8 mouse cellular contexts compared by ENCODE assay signal in genomic region chr12:80273020-80273686, GRCm38 (mm10). TPM values are rescaled to one million over a fixed set of nuclear protein-coding genes. Genes with fewer than 3 reads are reported as not detected.
DNase-seq lines count a peak whose midpoint lies in the region; ATAC-seq and TF ChIP-seq lines count a peak whose summit lies in the region.

No protein-coding gene starts in this region.

- H3K27me3 ChIP-seq in forebrain, embryonic 14.5 days (replicated peaks; ENCODE audit: control insufficient read depth, insufficient read depth, low read length), result no peaks in the 10 kb centered on the region
- H3K27me3 ChIP-seq in liver, embryonic 15.5 days, result no peaks in the 10 kb centered on the region
- H3K27me3 ChIP-seq in neural tube, embryonic 14.5 days (ENCODE audit: control insufficient read depth, insufficient read depth, low read length), result no peaks in the 10 kb centered on the region

- H3K9ac ChIP-seq in forebrain, embryonic 14.5 days (ENCODE audit: low read length), result no peak overlapping the region
- H3K9ac ChIP-seq in liver, embryonic 15.5 days, result no peak overlapping the region
- no peak overlapping the region for H3K9ac ChIP-seq in neural tube, embryonic 14.5 days (replicated peaks; ENCODE audit: low read depth, low read length)

- no peak for TF ChIP-seq CTCF in brain, embryonic 14.5 days (IDR thresholded peaks at IDR 0.05; ENCODE audit: borderline replicate concordance, extremely low read depth, insufficient read depth, insufficient read length)

- H3K4me3 ChIP-seq in forebrain, embryonic 14.5 days (ENCODE audit: low read depth, low read length), result no peak overlapping the region
- no peak overlapping the region for H3K4me3 ChIP-seq in liver, embryonic 15.5 days (replicated peaks)
- peak overlapping the region; percentile 18; the same call in 1 of the 2 replicates for H3K4me3 ChIP-seq in neural tube, embryonic 14.5 days (ENCODE audit: low read depth, low read length)

- no peak for TF ChIP-seq POLR2A in brain, embryonic 14.5 days (IDR thresholded peaks at IDR 0.05; ENCODE audit: borderline replicate concordance, extremely low read depth, insufficient read depth, insufficient read length, poor library complexity, severe bottlenecking)

- H3K9me3 ChIP-seq in forebrain, embryonic 14.5 days (replicated peaks; ENCODE audit: control insufficient read depth, low read length), result no peaks in the 10 kb centered on the region
- no peaks in the 10 kb centered on the region for H3K9me3 ChIP-seq in liver, embryonic 15.5 days (replicated peaks)
- no peaks in the 10 kb centered on the region for H3K9me3 ChIP-seq in neural tube, embryonic 14.5 days (ENCODE audit: control insufficient read depth, low read length)

- no peaks in the 10 kb centered on the region for H3K36me3 ChIP-seq in forebrain, embryonic 14.5 days (ENCODE audit: control insufficient read depth, insufficient read depth, low read length)
- H3K36me3 ChIP-seq in liver, embryonic 15.5 days (replicated peaks), result no peaks in the 10 kb centered on the region
- no peaks in the 10 kb centered on the region for H3K36me3 ChIP-seq in neural tube, embryonic 14.5 days (ENCODE audit: control insufficient read depth, insufficient read depth, low read length)

- 16% methylated on average over 10 of the region's 10 CpGs for WGBS in forebrain, embryonic 14.5 days
- 28% methylated on average over 10 of the region's 10 CpGs for WGBS in liver, embryonic 15.5 days (ENCODE audit: insufficient replicate concordance)
- 14% methylated on average over 10 of the region's 10 CpGs for WGBS in neural tube, embryonic 14.5 days

- peak overlapping the region; percentile 20; the same call in 1 of the 2 replicates for H3K4me2 ChIP-seq in forebrain, embryonic 14.5 days (ENCODE audit: low read length)
- H3K4me2 ChIP-seq in liver, embryonic 15.5 days, result peak overlapping the region; percentile 42
- peak overlapping the region; percentile 40 for H3K4me2 ChIP-seq in neural tube, embryonic 14.5 days (ENCODE audit: low read depth, low read length)

- H3K27ac ChIP-seq in forebrain, embryonic 14.5 days (ENCODE audit: low read depth, low read length), result no peak overlapping the region
- H3K27ac ChIP-seq in liver, embryonic 15.5 days (replicated peaks), result no peak overlapping the region
- H3K27ac ChIP-seq in neural tube, embryonic 14.5 days (ENCODE audit: low read depth, low read length), result no peak overlapping the region

- ATAC-seq in forebrain, embryonic 14.5 days, result peak; percentile 82
- peak; percentile 37; the same call in 1 of the 2 replicates for ATAC-seq in liver, embryonic 15.5 days (ENCODE audit: insufficient read depth)
- ATAC-seq in neural tube, embryonic 14.5 days (ENCODE audit: low read depth), result peak; percentile 93
- no peak for ATAC-seq in granulocyte monocyte progenitor cell, adult 5-6 weeks (replicated peaks; ENCODE audit: poor library complexity, severe bottlenecking)

- DNase-seq in adrenal gland, postnatal 14 days, result peak; percentile 31
- no peak for DNase-seq in adrenal gland, postnatal 4 days (ENCODE audit: low spot score in 2 of 2)
- peak; percentile 84 for DNase-seq in brain, embryonic 14.5 days (ENCODE audit: low read depth)
- DNase-seq in forebrain, embryonic 14.5 days (ENCODE audit: low spot score), result peak; percentile 75
- DNase-seq in kidney, postnatal 10 days, result peak; percentile 69

- no peaks in the 10 kb centered on the region for H3K4me1 ChIP-seq in forebrain, embryonic 14.5 days (ENCODE audit: control insufficient read depth, insufficient read depth, low read length)
- peaks cover 11% of the 10 kb centered on the region; the same call in 1 of the 2 replicates for H3K4me1 ChIP-seq in liver, embryonic 15.5 days (replicated peaks)
- H3K4me1 ChIP-seq in neural tube, embryonic 14.5 days (ENCODE audit: control insufficient read depth, insufficient read depth, low read length), result no peaks in the 10 kb centered on the region

RNA-seq across cellular contexts. Expression of gene Actn1, which starts 13.0 kb away (rescaled TPM):
- total RNA-seq in adrenal gland, postnatal 14 days (2021), result 35.8 and 54.6 TPM in 2 replicates
- total RNA-seq in adrenal gland, postnatal 4 days (2021), result 10 to 100 TPM; 59.3 to 80.6 TPM
- 25.1 and 30.5 TPM in 2 replicates for polyA plus RNA-seq in brain, embryonic 14.5 days (2012; rRNA removed)
- polyA plus RNA-seq in forebrain, embryonic 14.5 days (2014; fragmentation: Nextera tagmentation; extraction: Ambion mirVana), result 7.1 and 7.3 TPM in 2 replicates
- 7.9 and 9.4 TPM in 2 replicates for polyA plus RNA-seq in liver, embryonic 15.5 days (2015; fragmentation: Nextera tagmentation; extraction: Ambion mirVana)
- polyA plus RNA-seq in neural tube, embryonic 14.5 days (2014; fragmentation: Nextera tagmentation; extraction: Ambion mirVana), result 10.3 and 11.0 TPM in 2 replicates
- total RNA-seq in granulocyte monocyte progenitor cell, adult 5-6 weeks (2014; fragmentation: Nextera tagmentation), result 14.7 and 18.2 TPM in 2 replicates
- total RNA-seq in granulocyte monocyte progenitor cell, adult 5-6 weeks (2017), result 10.1 and 13.9 TPM in 2 replicates

Comparison
In these comparisons a context has a peak if more than half of its experiments do, and no peak if none do; other contexts are left out.
1. DNase-seq: peak in adrenal gland, postnatal 14 days (single experiment), brain, embryonic 14.5 days (single experiment), forebrain, embryonic 14.5 days (single experiment) and kidney, postnatal 10 days (single experiment); none in adrenal gland, postnatal 4 days (0 of 2).
2. Peak in every context shown above with its lines, with median percentiles within 50 percentile points of each other: H3K4me2 ChIP-seq.